27 mouse cellular contexts compared by ENCODE assay signal in genomic region chr3:144628915-144629230, GRCm38 (mm10). TPM values are rescaled to one million over a fixed set of nuclear protein-coding genes. Genes with fewer than 3 reads are reported as not detected.
DNase-seq lines count a peak whose midpoint lies in the region; ATAC-seq lines count a peak whose summit lies in the region.
"Had no signal": no experiment of that assay in that cellular context is flagged by ENCODE, and none has a peak within 500 bp of the region (broad histone marks: within the 10 kb centered on the region; RNA-seq: fewer than 3 reads in every experiment).

No protein-coding gene starts in this region.

- 88% methylated on average over 3 of the region's 3 CpGs for whole genome bisulfite sequencing in heart, embryonic 11.5 days (ENCODE audit: insufficient replicate concordance)
- WGBS in liver, embryonic 13.5 days (ENCODE audit: insufficient replicate concordance), result 72% methylated on average over 3 of the region's 3 CpGs
- 57% methylated on average over 3 of the region's 3 CpGs for WGBS in macrophage (ENCODE audit: missing documents)
- WGBS in forebrain, embryonic 15.5 days, result 91% methylated on average over 3 of the region's 3 CpGs
- 90% methylated on average over 3 of the region's 3 CpGs for WGBS in hindbrain, embryonic 13.5 days

- H3K27me3 ChIP-seq in heart, embryonic 11.5 days (ENCODE audit: control insufficient read depth, insufficient read depth, low read length), result no peaks in the 10 kb centered on the region
- H3K27me3 ChIP-seq in liver, embryonic 13.5 days, result no peaks in the 10 kb centered on the region
- no peaks in the 10 kb centered on the region for H3K27me3 ChIP-seq in forebrain, embryonic 15.5 days
- H3K27me3 ChIP-seq in hindbrain, embryonic 13.5 days, result no peaks in the 10 kb centered on the region
- H3K27me3 ChIP-seq: forebrain, embryonic 13.5 days; hindbrain, embryonic 12.5 days; neural tube, embryonic 15.5 days had no signal

- H3K4me1 ChIP-seq in heart, embryonic 11.5 days (ENCODE audit: control insufficient read depth, insufficient read depth, low read length), result peaks cover 3% of the 10 kb centered on the region; the same call in 1 of the 2 replicates
- H3K4me1 ChIP-seq in liver, embryonic 13.5 days (replicated peaks), result peaks cover 39% of the 10 kb centered on the region
- no peaks in the 10 kb centered on the region for H3K4me1 ChIP-seq in forebrain, embryonic 15.5 days
- no peaks in the 10 kb centered on the region for H3K4me1 ChIP-seq in hindbrain, embryonic 13.5 days (replicated peaks)
- H3K4me1 ChIP-seq: forebrain, embryonic 13.5 days; hindbrain, embryonic 12.5 days; neural tube, embryonic 15.5 days had no signal

- no peaks in the 10 kb centered on the region; the same call in 1 of the 2 replicates for H3K9me3 ChIP-seq in heart, embryonic 11.5 days (replicated peaks; ENCODE audit: control insufficient read depth, low read length)
- H3K9me3 ChIP-seq in liver, embryonic 13.5 days (replicated peaks), result no peaks in the 10 kb centered on the region
- H3K9me3 ChIP-seq in forebrain, embryonic 15.5 days, result no peaks in the 10 kb centered on the region
- H3K9me3 ChIP-seq in hindbrain, embryonic 13.5 days, result no peaks in the 10 kb centered on the region
- H3K9me3 ChIP-seq: forebrain, embryonic 13.5 days; hindbrain, embryonic 12.5 days; neural tube, embryonic 15.5 days had no signal

- H3K4me3 ChIP-seq in heart, embryonic 11.5 days (ENCODE audit: low read depth, low read length), result no peak overlapping the region
- H3K4me3 ChIP-seq in liver, embryonic 13.5 days (replicated peaks), result no peak overlapping the region
- no peak overlapping the region for H3K4me3 ChIP-seq in macrophage (ENCODE audit: inconsistent target)
- no peak overlapping the region for H3K4me3 ChIP-seq in forebrain, embryonic 15.5 days
- H3K4me3 ChIP-seq in hindbrain, embryonic 13.5 days, result no peak overlapping the region
- H3K4me3 ChIP-seq: forebrain, embryonic 13.5 days; gastrocnemius, adult 2 months; hindbrain, embryonic 12.5 days; neural tube, embryonic 15.5 days had no signal

- ATAC-seq in heart, embryonic 11.5 days (replicated peaks; ENCODE audit: insufficient number of reproducible peaks, low FRiP score, low TSS enrichment), result no peak
- no peak for ATAC-seq in liver, embryonic 13.5 days (ENCODE audit: low read depth)
- no peak for ATAC-seq in forebrain, embryonic 15.5 days (replicated peaks)
- ATAC-seq in hindbrain, embryonic 13.5 days (ENCODE audit: low FRiP score), result no peak
- ATAC-seq: forebrain, embryonic 13.5 days; intestine, embryonic 16.5 days had no signal

- H3K36me3 ChIP-seq in heart, embryonic 11.5 days (ENCODE audit: control insufficient read depth, insufficient read depth, low read length), result no peaks in the 10 kb centered on the region
- no peaks in the 10 kb centered on the region for H3K36me3 ChIP-seq in liver, embryonic 13.5 days
- H3K36me3 ChIP-seq in macrophage (ENCODE audit: inconsistent target), result no peaks in the 10 kb centered on the region
- no peaks in the 10 kb centered on the region for H3K36me3 ChIP-seq in forebrain, embryonic 15.5 days
- no peaks in the 10 kb centered on the region for H3K36me3 ChIP-seq in hindbrain, embryonic 13.5 days
- H3K36me3 ChIP-seq: hindbrain, embryonic 12.5 days; neural tube, embryonic 15.5 days had no signal

- DNase-seq in heart, adult 8-10 months (ENCODE audit: low spot score), result no peak
- DNase-seq in liver, embryonic 13.5 days, result no peak
- DNase-seq in adrenal gland, adult 8-10 months, result no peak
- DNase-seq: cerebellum, adult 8-10 months; cerebellum, postnatal 25 days; gastrocnemius, adult 2 months; gastrocnemius, postnatal 36 days; heart, postnatal 36 days; kidney, adult 8-10 months; layer of hippocampus, postnatal 36 days; left cerebral cortex, postnatal 4 days; lung, embryonic 14.5 days; lung, postnatal 14 days; midbrain, embryonic 14.5 days; retina, postnatal 1 day; spleen, adult 18-20 months; thymus, adult 2 months; thymus, postnatal 4 days had no signal

- H3K9ac ChIP-seq in heart, embryonic 11.5 days (ENCODE audit: low read depth, low read length), result no peak overlapping the region
- peak overlapping the region; percentile 23; the same call in 1 of the 2 replicates for H3K9ac ChIP-seq in liver, embryonic 13.5 days
- H3K9ac ChIP-seq in forebrain, embryonic 15.5 days (replicated peaks), result no peak overlapping the region
- H3K9ac ChIP-seq in hindbrain, embryonic 13.5 days, result no peak overlapping the region
- H3K9ac ChIP-seq: forebrain, embryonic 13.5 days; hindbrain, embryonic 12.5 days; lung, embryonic 14.5 days; neural tube, embryonic 15.5 days had no signal

- no peak overlapping the region for H3K4me2 ChIP-seq in heart, embryonic 11.5 days
- peak overlapping the region; percentile 58 for H3K4me2 ChIP-seq in liver, embryonic 13.5 days
- no peak overlapping the region for H3K4me2 ChIP-seq in forebrain, embryonic 15.5 days (replicated peaks)
- H3K4me2 ChIP-seq in hindbrain, embryonic 13.5 days, result no peak overlapping the region
- H3K4me2 ChIP-seq: forebrain, embryonic 13.5 days; hindbrain, embryonic 12.5 days; lung, embryonic 14.5 days; neural tube, embryonic 15.5 days had no signal

- H3K27ac ChIP-seq in heart, embryonic 11.5 days (ENCODE audit: low read depth, low read length), result 0 out of 2 replicates have a peak overlapping the region, but pooled peaks have one; percentile 84
- peak overlapping the region; percentile 98 for H3K27ac ChIP-seq in liver, embryonic 13.5 days
- H3K27ac ChIP-seq in macrophage, result peak overlapping the region; percentile 94
- H3K27ac ChIP-seq in forebrain, embryonic 15.5 days (replicated peaks), result no peak overlapping the region
- H3K27ac ChIP-seq in hindbrain, embryonic 13.5 days, result no peak overlapping the region
- H3K27ac ChIP-seq: forebrain, embryonic 13.5 days; gastrocnemius, adult 2 months; hindbrain, embryonic 12.5 days; kidney, postnatal 0 days; neural tube, embryonic 15.5 days had no signal

- no peaks in the 10 kb centered on the region for H3K79me2 ChIP-seq in macrophage (ENCODE audit: inconsistent target)

RNA-seq across cellular contexts. Expression of gene Selenof, which starts 58.8 kb away (rescaled TPM):
- polyA plus RNA-seq in heart, embryonic 11.5 days (2014; fragmentation: Nextera tagmentation; extraction: Ambion mirVana), result 339 and 350 TPM in 2 replicates
- 100 to 1,000 TPM; 133 to 136 (median 134) TPM for total RNA-seq in heart, adult 8-10 months (2022)
- 316 and 342 TPM in 2 replicates for polyA plus RNA-seq in liver, embryonic 13.5 days (2015; fragmentation: Nextera tagmentation; extraction: Ambion mirVana)
- total RNA-seq in macrophage (2018; cell fraction: chromatin; rRNA removed), result 100 to 1,000 TPM in 2 of 26 experiments, 10 to 100 TPM in 24; 23.5 to 130 (median 58.2) TPM
- 100 to 1,000 TPM; 224 to 356 (median 300) TPM for total RNA-seq in macrophage (2018; cell fraction: cytosol; rRNA removed)
- total RNA-seq in macrophage (2018; cell fraction: nucleus; rRNA removed), result 100 to 1,000 TPM in 15 of 26 experiments, 10 to 100 TPM in 11; 53.0 to 207 (median 110) TPM
- 374 to 535 TPM (median 384 TPM) in 3 replicates for polyA plus RNA-seq in macrophage (2018)
- 528 and 529 TPM in 2 replicates for polyA plus RNA-seq in forebrain, embryonic 15.5 days (2015; fragmentation: Nextera tagmentation; extraction: Ambion mirVana)
- 552 and 565 TPM in 2 replicates for polyA plus RNA-seq in hindbrain, embryonic 13.5 days (2015; fragmentation: Nextera tagmentation; extraction: Ambion mirVana)
- 100 to 1,000 TPM; 329 to 408 (median 334) TPM for total RNA-seq in adrenal gland, adult 8-10 months (2022)

RNA-seq across cellular contexts. Expression of gene Hs2st1, which starts 58.9 kb away (rescaled TPM):
- 7.3 and 7.9 TPM in 2 replicates for polyA plus RNA-seq in heart, embryonic 11.5 days (2014; fragmentation: Nextera tagmentation; extraction: Ambion mirVana)
- total RNA-seq in heart, adult 8-10 months (2022), result 1 to 10 TPM; 6.7 to 9.6 (median 7.6) TPM
- polyA plus RNA-seq in liver, embryonic 13.5 days (2015; fragmentation: Nextera tagmentation; extraction: Ambion mirVana), result 2.2 and 3.1 TPM in 2 replicates
- 10 to 100 TPM in 21 of 26 experiments, 1 to 10 TPM in 5; 7.0 to 58.2 (median 26.5) TPM for total RNA-seq in macrophage (2018; cell fraction: chromatin; rRNA removed)
- total RNA-seq in macrophage (2018; cell fraction: cytosol; rRNA removed), result 10 to 100 TPM in 25 of 26 experiments, 1 to 10 TPM in 1; 9.9 to 24.7 (median 16.5) TPM
- 10 to 100 TPM; 13.2 to 73.1 (median 28.4) TPM for total RNA-seq in macrophage (2018; cell fraction: nucleus; rRNA removed)
- polyA plus RNA-seq in macrophage (2018), result 14.6 to 16.6 TPM (median 16.5 TPM) in 3 replicates
- 19.7 and 21.5 TPM in 2 replicates for polyA plus RNA-seq in forebrain, embryonic 15.5 days (2015; fragmentation: Nextera tagmentation; extraction: Ambion mirVana)
- polyA plus RNA-seq in hindbrain, embryonic 13.5 days (2015; fragmentation: Nextera tagmentation; extraction: Ambion mirVana), result 12.4 and 13.7 TPM in 2 replicates
- total RNA-seq in adrenal gland, adult 8-10 months (2022), result 10 to 100 TPM; 14.7 to 23.9 (median 17.6) TPM

Comparison
In these comparisons a context has a peak if more than half of its experiments do, and no peak if none do; other contexts are left out.
1. H3K27ac ChIP-seq: peak in heart, embryonic 11.5 days (single experiment), liver, embryonic 13.5 days (single experiment) and macrophage (single experiment); none in forebrain, embryonic 15.5 days (single experiment) and hindbrain, embryonic 13.5 days (single experiment).